Mouse (Mus musculus) thymus, postnatal 4 days (tissue): Measurements from ENCODE around the gene Fyb.

Experiments used
- DNase-seq: peaks from one replicate; pipeline ENCODE4 v3.0.0; 2021

The Fyb gene

GRCm38 (mm10) chr15:6522653-6523167, at the start of gene Fyb:
Fyb (plus strand) TSS chr15:6522853.
- peak; percentile 35 for DNase-seq

GRCm38 (mm10) chr15:6483561-6483960, 39.1 kb upstream of the Fyb start:
- DNase-seq = no peak

- DNase-seq = no peak
Observed at GRCm38 (mm10) chr15:6492386-6492785, 30.3 kb upstream of the Fyb start.

- no peak for DNase-seq
Observed at GRCm38 (mm10) chr15:6498396-6499070, 24.1 kb upstream of the Fyb start.

GRCm38 (mm10) chr15:6500787-6501186, 21.9 kb upstream of the Fyb start:
- DNase-seq = no peak

GRCm38 (mm10) chr15:6517525-6517924, 5.1 kb upstream of the Fyb start:
- DNase-seq = no peak

- no peak for DNase-seq
Observed at GRCm38 (mm10) chr15:6519417-6520255, 3.0 kb upstream of the Fyb start.

- no peak for DNase-seq
Observed at GRCm38 (mm10) chr15:6520505-6521155, 2.0 kb upstream of the Fyb start.

- no peak for DNase-seq
Observed at GRCm38 (mm10) chr15:6524801-6525200, 2.1 kb downstream of the Fyb start.

GRCm38 (mm10) chr15:6525386-6525785, 2.7 kb downstream of the Fyb start:
- no peak for DNase-seq

- no peak for DNase-seq
Observed at GRCm38 (mm10) chr15:6533858-6534343, 11.2 kb downstream of the Fyb start.

GRCm38 (mm10) chr15:6534592-6534991, 11.9 kb downstream of the Fyb start:
- no peak for DNase-seq

GRCm38 (mm10) chr15:6539639-6540338, 17.1 kb downstream of the Fyb start:
- DNase-seq = no peak

- DNase-seq = no peak
Observed at GRCm38 (mm10) chr15:6548911-6549310, 26.3 kb downstream of the Fyb start.

GRCm38 (mm10) chr15:6551875-6552274, 29.2 kb downstream of the Fyb start:
- DNase-seq = no peak

GRCm38 (mm10) chr15:6554742-6555141, 32.1 kb downstream of the Fyb start:
- DNase-seq = peak; percentile 52

GRCm38 (mm10) chr15:6555536-6555935, 32.9 kb downstream of the Fyb start:
- no peak for DNase-seq

GRCm38 (mm10) chr15:6556272-6556671, 33.6 kb downstream of the Fyb start:
- no peak for DNase-seq

GRCm38 (mm10) chr15:6556911-6557310, 34.3 kb downstream of the Fyb start:
- no peak for DNase-seq

GRCm38 (mm10) chr15:6557552-6557951, 34.9 kb downstream of the Fyb start:
- DNase-seq = no peak

GRCm38 (mm10) chr15:6559188-6559587, 36.5 kb downstream of the Fyb start:
- no peak for DNase-seq

GRCm38 (mm10) chr15:6560696-6561095, 38.0 kb downstream of the Fyb start:
- DNase-seq = no peak

- DNase-seq = no peak
Observed at GRCm38 (mm10) chr15:6562161-6562560, 39.5 kb downstream of the Fyb start.
